Mouse (Mus musculus) large intestine, adult 2 months (tissue): ENCODE measurements at regions not wholly inside any gene's neighbourhood (a gene's known extent, or its start where the extent isn't known, plus 50 kb on each side); places are given as distances from the start of the nearest gene placed in this dataset.
A peak's percentile ranks its signal among the peaks of the same experiment; 100 is the strongest.

ENCODE experiments used
- DNase-seq: peaks from one replicate; pipeline ENCODE4 v3.0.0-alpha.2; 2012; ENCODE audit warnings: low read depth, low spot score
- WGBS: fragments of 180-500 bp; shearing (Covaris S2); methylation state at CpG from one replicate; pipeline ENCODE4 v1.1.7; 2018; 5-methylcytosine and 5-hydroxymethylcytosine counted together

DNA sequence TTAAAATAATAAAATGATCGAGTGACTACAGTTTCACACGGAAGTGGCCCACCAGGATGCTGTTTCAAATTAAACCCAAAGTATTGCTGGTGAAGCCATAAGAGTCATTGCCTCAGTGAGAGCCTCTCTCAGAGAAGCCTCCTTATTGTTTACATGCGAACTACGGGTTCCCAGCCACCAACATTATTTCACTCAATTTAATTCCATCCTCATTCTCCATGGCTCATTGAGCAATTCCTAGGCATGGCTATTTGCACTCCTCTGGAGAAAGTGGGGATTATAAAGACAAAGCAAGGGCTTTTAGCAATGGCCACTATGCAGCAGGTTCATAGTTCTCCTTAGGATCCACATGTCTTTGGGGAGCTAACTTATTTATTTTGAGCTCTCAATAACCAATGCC, 646.7 kb upstream of the Intu start:
- no peak for DNase-seq
- WGBS, result 88% methylated on average over 4 of the region's 4 CpGs

DNA sequence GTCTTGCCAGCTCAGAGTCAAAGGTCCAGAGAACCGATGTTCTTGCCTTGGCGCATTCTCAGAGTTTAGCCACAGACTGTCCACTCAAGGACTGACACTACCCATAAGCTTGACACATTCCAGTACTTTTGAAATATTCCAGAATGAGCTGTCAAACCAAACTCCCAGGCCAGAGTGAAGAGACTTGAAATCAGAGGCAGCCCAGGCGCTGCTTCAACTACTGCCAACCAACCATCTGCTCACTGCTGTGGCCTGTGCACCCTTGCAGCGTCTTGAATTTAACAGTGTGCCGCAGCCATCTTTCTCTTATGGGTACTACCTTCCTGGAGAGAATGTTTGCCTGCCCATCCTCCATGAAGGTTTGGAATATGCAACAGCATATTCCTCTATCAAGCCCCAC, 642.7 kb upstream of the Intu start:
- 78% methylated on average over 5 of the region's 5 CpGs for WGBS
- DNase-seq, result no peak

DNA sequence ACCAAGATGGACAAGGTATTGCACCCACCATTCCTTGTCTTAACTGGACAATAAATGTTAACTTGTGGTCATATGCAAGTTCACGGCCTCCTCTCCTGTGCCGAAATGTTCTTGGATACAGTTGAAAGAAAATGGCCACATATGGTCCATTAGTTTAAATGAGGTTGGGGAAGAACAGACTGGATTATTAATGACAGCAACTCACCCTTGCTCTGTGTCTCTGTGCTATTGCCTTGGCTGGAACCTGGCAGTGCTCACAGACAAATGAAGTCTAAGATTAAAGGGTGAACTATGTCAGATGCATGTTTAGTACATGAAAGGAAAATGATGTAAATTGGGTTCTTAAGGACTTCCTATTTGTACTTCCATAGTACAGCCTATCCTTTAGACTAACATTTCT, 641.9 kb upstream of the Intu start:
- WGBS, result 94% methylated on average over 2 of the region's 2 CpGs

DNA sequence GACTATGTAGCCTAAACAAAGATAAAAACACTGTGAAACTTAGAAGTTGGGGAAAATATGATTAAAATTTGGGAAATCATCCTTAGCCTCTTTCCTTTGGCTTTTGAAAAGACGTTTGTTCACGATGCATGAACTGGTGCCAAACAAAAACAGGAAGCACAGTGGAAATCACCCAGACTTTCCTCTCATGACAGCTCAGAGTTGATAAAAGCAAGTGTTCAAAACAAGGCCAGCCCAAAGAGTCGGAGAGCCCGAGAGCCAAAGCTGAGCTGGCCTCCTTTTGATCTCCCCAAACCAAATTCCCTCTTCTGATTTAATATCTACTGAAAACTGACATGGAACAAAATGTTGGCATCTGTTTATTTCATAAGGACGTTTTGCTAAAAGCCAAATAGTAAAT, 632.1 kb upstream of the Intu start:
- WGBS, result 54% methylated on average over 5 of the region's 5 CpGs
- DNase-seq, result no peak

More for the DNA sequence above, 641.9 kb upstream of the Intu start:
- DNase-seq, result no peak

DNA sequence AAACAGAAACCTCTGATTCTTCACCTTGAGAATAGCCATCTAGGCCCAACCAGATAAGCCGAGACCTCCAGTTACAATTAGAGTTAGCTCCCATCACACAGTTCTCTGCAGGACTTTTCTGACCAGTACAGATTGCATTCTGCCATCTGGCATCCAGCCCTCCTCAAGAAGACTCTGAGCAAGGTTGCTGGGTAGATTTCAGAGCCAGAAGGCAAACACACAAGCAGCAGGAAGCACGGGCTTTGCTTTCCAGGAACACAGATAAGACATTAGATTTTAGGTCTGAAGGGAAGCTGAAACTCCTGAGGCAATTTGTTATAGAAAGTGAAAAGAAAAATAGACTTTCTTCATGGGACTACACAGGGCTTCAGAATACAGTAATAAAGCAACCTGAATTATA, 630.9 kb upstream of the Intu start:
- DNase-seq, result no peak

DNA sequence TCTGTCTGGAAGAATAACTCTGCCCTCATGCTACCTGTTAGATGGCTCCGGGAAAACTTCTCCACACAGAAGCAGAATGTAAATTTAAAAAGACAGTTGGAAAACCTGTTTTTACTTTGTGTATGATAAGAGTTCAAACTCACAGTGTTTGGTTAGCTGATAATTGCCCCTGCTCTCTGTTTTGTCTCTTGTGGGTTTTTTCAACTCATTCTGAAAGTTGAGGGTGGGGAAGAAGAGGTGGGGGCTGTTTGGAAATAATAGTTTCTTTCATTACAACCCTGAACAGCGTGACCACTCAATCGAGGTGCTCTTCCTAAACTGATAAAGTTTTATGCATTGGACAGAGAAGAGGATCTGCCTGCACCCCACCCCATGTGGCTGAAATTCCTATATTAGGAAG, 626.7 kb upstream of the Intu start:
- no peak for DNase-seq
- 43% methylated on average over 3 of the region's 3 CpGs for WGBS

More for the DNA sequence above, 630.9 kb upstream of the Intu start:
- WGBS, result 64% methylated on average over 2 of the region's 2 CpGs

DNA sequence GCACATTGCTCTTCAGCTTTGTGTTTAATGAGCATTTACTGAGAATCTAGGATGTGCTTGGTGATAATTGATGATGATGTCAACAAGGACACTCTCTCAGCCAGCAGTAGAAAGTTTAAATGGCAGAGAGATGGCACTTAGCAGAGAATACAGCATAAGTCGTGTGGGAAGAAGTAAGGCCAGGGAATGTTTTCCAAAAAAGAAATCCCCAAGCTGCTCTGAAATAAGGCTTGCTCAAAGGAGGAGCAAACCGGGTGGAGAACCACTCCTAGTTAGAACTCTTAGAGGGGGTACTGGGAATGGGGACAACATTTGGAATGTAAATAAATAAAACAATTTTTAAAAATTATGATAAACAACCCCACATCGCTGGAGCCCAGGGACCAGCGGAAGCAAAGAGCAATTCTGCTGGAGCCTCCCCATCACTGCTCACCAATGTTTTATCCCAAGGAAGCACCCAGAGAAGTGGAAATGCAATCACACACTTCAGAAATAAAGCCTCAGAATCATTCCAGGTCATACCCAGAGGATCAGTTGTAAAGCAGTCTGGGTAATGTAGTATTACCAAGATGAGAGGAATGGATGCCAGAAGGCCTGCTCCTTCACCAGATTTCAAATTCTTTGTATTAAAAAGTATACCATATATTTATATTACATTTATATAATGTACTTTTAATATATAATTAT, 622.3 kb upstream of the Intu start:
- WGBS, result 72% methylated on average over 4 of the region's 4 CpGs
- DNase-seq, result no peak

DNA sequence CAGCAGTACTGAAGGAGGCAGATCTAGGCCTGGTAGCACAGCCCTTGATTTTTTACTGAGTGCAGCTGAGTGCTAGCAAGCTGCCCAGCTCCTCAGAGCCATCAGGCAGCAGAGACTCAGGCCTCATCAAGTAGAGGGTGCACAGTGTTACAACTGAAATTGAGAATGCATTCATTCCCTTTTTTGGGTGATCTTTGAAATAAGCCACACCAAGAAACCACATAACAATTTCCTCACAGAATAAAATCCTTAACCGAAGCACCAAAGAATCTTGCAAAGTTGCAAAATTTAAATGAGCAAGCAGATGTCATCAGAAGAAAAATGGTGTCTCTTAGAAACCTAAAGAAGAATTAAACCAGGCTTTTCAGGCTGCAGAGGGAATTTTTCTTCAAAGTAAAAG, 621.4 kb upstream of the Intu start:
- WGBS, result 86% methylated on average over 1 of the region's 1 CpGs
- DNase-seq, result no peak

DNA sequence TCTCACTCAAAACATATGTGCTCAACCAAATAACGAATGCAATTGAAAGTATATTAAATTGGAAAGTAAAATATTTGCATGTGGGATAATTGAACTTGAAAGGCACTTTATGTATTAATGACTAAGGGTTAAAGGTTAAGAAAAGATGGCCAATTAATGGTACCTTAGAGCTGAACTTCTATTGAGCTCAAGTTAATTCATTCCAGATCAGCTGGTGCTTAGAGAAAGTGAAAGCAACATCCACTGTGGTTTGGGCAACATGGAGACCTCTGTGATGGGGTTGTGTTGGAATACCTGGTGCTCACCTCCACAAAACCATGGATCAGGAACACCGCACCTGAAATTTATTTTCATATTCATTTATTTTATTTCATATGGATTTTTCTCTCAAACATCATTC, 612.5 kb upstream of the Intu start:
- WGBS, result 93% methylated on average over 2 of the region's 2 CpGs
- DNase-seq, result no peak

DNA sequence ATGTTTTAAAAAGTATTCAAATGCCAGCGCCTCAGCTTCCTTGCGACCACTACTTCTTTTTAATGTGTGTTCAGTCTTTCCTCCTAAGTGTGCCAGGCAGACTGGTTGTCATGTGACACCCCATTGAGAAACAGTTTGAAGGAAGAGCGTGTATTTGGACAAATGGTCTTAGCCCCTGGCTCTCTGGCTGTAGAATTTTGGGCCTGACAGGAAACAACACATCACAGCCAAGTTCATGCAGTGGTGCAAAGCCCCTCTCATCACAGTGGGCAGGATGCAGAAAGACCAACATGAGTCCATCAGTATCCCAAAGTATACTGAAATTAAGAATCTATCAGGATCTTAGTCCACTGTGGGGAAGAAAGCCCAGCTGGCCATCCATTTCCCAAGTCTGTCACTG, 605.6 kb upstream of the Intu start:
- WGBS, result 82% methylated on average over 3 of the region's 3 CpGs
- DNase-seq, result no peak

DNA sequence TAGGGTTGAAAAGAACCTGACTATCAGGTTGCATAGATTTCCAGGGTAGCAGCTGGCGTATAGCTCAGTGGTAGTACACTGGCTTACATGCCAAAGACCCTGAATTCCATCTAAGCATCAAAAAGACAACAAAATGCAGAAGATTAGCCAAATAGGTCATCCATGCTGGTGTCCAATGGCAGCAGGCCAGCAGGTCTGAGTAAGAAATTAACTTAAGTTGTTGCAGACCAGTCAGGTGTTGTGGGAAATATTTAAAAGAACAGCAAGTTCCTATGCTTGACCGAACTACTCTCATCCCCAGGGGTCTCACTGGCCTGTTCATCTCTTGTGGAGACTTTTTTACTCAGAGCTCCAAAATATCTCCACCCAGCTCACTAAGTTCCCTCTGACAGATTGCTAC, 602.7 kb upstream of the Intu start:
- 96% methylated on average over 2 of the region's 2 CpGs for WGBS
- DNase-seq, result no peak

DNA sequence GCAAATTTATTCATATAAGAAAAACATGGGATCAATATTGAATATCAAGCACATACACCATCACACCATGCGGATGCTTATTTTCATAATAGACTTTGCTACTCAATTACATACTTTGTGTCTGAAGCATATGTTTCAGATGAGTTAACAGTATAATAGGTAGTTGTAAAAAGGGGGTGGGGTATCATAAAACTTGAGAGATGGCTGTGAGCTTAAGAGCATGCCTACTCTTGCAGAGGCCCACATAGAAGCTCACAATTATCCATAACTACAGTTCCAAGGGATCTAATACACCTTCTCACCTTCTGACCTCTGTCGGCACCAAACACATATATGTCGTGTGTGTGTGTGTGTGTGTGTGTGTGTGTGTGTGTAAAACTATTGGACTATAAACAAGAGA, 597.7 kb upstream of the Intu start:
- 53% methylated on average over 3 of the region's 3 CpGs for WGBS

DNA sequence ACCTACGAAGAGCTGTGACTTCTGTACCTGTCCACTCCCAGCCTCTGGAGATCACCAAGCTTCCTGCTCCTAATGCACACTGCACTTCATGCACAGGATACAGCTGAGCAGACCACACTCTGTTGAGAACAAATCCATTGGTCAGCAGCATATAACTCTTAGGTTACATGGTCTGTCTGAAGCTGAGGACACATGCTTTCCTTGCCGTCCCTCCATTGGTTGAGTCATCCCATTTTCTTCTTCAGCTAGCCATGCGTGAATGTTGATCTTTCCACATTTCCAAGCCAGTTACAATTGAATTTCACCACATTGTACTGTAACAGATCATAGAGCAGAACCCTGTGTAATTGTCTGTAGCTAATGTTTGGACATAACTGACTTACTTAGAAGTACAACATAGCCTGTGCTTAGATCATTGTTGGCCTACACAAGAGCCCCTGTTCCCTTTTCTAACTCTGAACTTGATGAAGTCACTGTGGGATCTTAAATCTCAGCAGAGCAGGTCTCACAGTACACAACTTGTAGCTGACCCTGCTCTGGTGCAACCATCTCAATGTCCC, 593.3 kb upstream of the Intu start:
- 86% methylated on average over 3 of the region's 3 CpGs for WGBS
- no peak for DNase-seq

More for the DNA sequence above, 597.7 kb upstream of the Intu start:
- DNase-seq, result peak; percentile 29

DNA sequence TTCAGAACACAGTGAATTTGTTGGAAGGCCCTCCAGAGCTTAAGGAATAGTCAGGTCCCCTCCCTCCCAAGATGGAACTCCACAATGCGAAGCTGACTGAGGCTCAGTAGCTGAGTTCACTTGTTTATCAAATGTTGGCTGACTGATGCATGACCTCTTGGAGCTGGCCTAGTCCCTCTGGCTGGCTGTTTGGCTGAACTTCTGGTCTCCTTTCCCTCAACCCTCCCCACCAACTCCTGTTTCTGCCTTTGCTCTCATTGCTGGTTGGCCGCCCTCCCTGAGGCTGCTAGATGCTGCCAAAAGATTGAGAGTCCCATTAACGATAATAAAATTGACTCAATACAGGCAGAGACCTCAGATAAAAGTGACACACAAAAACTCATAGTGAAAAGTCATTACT, 586.5 kb upstream of the Intu start:
- no peak for DNase-seq
- 73% methylated on average over 3 of the region's 3 CpGs for WGBS

DNA sequence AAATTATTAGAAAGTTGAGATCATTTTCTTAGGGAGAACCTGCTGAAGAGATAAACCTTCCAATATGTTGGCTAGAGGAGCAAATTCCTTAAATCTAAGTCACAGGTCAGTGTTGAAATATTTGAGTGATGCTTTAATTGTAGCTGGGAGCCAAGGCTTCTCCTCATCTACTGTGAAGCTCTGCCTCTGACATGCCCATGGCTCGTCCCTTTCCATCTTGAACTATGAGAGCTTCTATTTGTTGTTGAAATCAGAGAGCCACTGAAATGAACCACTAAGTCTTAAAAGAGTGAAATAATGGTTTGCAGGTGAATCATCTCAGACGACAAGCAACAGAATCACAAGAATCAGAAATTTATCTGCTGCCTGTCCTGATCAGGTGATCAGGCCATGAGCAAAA, 579.0 kb upstream of the Intu start:
- DNase-seq, result no peak
- WGBS, result 80% methylated on average over 2 of the region's 2 CpGs

DNA sequence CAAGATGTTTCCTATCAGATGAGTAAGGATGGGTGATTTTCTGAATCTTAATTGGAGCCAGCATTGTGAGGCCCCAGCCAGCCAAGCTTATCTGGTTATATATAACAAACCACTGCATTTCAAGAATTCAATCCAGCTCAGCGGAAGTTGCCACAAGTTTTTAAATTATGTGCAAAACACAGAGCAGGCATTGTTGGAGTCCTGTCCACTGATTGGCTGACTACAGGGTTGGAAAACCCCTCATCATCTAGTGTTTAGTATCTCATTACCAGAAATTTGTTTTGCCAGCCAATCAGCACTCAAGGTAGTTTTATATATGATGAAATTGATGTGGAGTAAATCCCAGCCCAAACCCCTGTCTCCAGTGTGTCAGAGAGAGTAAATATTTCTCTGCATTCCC, 578.5 kb upstream of the Intu start:
- no peak for DNase-seq
- WGBS, result 92% methylated on average over 1 of the region's 1 CpGs

DNA sequence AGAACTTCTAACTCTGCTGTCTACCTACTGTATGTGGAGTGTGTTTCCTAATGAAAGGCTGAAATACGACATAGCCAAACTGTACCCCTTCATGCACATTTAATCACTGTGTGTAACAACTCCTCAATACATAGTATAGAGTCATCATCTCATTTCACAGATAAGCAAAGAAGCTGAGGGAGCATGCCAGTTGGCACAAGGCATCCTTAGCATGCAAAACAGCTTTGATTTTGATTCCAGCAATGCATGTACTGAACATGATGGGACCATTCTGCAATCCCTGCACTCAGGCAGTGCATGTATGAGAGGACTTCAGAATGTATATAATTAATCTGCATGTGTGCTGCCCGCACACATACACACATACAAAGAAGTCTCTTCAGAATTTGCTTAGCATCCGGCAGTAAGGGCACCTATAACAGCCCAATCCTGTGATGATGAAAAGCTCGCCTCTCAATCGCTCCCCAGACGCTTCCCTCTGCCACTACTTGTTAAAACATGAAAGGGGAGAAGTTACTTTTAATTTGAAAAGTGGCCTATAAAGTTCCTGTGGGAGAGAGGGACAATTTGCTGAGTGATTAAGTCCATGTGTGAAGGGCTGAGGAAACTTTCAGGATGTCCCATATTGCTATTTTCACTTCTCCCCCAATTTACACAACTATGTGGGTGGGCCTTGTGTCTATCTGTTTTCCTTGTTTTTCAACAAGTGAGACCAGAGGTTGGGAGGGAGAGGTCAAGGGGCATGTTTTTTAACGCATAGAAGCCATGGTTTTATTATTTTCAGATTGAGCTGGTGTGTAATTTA, 569.0 kb upstream of the Intu start:
- DNase-seq, result no peak
- 64% methylated on average over 7 of the region's 7 CpGs for WGBS

DNA sequence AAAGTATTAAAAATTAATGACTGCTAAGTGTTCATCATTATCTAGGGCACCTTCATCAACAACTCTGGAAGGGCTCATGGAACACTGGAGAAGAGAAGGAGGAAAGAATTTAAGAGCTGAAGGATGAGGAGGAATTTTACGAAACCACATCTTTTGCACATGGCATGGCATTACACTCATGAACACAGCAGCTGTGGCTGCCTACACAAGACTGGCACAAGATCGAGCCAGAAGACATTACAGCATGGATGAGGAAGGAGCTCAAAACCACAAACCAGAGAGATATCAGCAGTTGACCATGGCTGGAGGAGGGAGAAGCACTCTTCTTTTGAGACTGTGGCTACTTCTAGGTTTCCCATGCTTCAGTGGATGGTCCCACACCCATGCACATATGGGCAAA, 565.7 kb upstream of the Intu start:
- WGBS, result 93% methylated on average over 2 of the region's 2 CpGs
- no peak for DNase-seq

DNA sequence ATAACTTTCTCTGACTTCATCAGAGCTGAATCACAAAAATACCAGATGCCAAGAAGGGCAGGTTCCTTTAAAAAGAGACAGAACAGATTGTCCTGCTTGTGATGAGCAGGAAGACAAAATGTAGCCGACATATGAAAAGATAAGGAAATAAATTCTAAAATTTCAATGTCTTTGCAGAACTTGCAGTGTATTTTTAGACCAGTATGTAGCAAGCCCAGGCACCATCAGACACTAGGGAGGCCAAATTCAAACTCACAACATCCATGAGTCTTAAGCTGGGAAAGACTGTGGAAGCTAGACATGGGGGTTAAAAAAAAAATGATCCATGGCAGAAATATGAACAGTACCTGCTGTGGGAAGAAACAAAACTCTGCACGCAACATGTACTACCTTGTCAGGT, 564.7 kb upstream of the Intu start:
- WGBS, result 96% methylated on average over 2 of the region's 2 CpGs
- no peak for DNase-seq

DNA sequence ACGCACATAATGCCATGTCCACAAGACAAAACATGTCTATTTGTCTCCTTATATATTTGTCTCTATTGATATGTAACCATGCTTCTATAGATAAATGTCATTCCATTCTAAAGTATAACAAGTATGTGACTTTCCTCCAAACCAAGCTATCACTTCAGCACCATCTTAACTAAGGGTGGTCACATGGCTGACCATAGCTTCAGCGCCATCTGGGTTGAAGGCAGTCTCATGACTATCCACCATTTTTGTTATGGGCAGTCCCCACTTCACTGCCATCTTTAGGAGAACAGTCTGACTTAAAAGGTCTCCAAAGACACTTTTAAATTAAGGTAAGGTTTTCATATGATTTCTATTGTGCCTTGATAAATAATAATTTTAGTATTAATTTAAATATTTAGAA, 554.1 kb upstream of the Intu start:
- WGBS, result 92% methylated on average over 2 of the region's 2 CpGs
- no peak for DNase-seq
